Mouse (Mus musculus) limb, embryonic 12.5 days (tissue): Measurements from ENCODE around the gene Cys1. TPM values are rescaled to one million over a fixed set of nuclear protein-coding genes. Genes with fewer than 3 reads are reported as not detected.

Experiments
- polyA plus RNA-seq: library from polyadenylated mRNA; unstranded; fragments of >200 nt; fragmentation: Nextera tagmentation; extraction: Ambion mirVana; gene quantifications from 2 replicates; pipeline ENCODE4 v1.2.1, GENCODE M21; 2016

Cys1 gene
- polyA plus RNA-seq, 1 experiment from 2014 or later = 1.3 TPM

Other genes with a start within 250 kb of the Cys1 start
- gene Taf1b, start 183.5 kb downstream of the Cys1 start, polyA plus RNA-seq = 31.9 and 32.0 TPM in 2 replicates
- 2.0 and 3.0 TPM in 2 replicates for gene Grhl1, start 109.5 kb downstream of the Cys1 start, polyA plus RNA-seq
- gene Klf11, start 30.5 kb downstream of the Cys1 start, polyA plus RNA-seq = 12.0 and 12.8 TPM in 2 replicates
- 367 and 394 TPM in 2 replicates for gene Rrm2, start 26.4 kb upstream of the Cys1 start, polyA plus RNA-seq
- 56.3 and 59.1 TPM in 2 replicates for gene Mboat2, start 149.1 kb upstream of the Cys1 start, polyA plus RNA-seq